Mouse (Mus musculus): Measurements from ENCODE around the gene Rps6ka2.
"Not testable (repeated sequence)": the region's sequence is repeated elsewhere in the genome, so short reads cannot be mapped to it uniquely, and the experiment has no call there.

GRCm38 (mm10) chr17:7315693-7316382 lies 145.9 kb downstream of the Rps6ka2 start:
- not testable (repeated sequence) for TF ChIP-seq POLR2A (IDR thresholded peaks at IDR 0.05; ENCODE audit: borderline replicate concordance, extremely low read depth, insufficient read depth, insufficient read length, poor library complexity, severe bottlenecking); CTCF (IDR thresholded peaks at IDR 0.05; ENCODE audit: borderline replicate concordance, extremely low read depth, insufficient read depth, insufficient read length)
